Mouse (Mus musculus) cerebellum, adult 9-11 months (tissue): ENCODE results near the gene Dnaja3.

ENCODE experiments used
- DNase-seq: peaks from one replicate; pipeline ENCODE4 v3.0.0; 2022

The Dnaja3 gene

GRCm38 (mm10) chr16:4643670-4644419 lies 4.1 kb downstream of the Dnaja3 start:
- DNase-seq = peak; percentile 82

GRCm38 (mm10) chr16:4645867-4646266 lies 6.1 kb downstream of the Dnaja3 start:
- no peak for DNase-seq

- no peak for DNase-seq
Observed at GRCm38 (mm10) chr16:4646831-4647230, 7.0 kb downstream of the Dnaja3 start.

DNA sequence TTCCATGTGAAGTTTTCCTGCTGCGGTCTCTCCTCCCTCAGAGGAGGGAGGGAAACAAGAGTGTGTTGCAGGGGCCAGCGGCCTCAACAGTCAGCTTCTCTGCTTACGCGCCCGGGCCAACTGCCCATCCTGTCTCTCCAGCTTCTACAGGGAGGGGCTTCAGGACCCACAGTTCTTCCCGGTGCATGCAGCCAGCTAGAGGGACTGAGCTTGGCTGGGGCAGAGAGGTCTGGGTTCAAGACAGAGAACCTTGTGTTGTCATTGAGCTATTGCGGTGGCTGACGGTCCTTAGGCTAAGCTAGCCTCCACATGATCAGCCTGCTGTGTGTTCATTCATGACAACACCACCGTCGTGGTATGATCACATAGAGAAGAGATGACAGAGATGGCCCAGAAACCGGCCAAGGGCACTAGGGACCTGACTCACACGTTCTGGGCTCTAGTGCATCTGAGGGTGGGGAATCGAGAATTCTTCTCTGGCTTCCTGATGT lies 7.9 kb downstream of the Dnaja3 start:
- no peak for DNase-seq

DNA sequence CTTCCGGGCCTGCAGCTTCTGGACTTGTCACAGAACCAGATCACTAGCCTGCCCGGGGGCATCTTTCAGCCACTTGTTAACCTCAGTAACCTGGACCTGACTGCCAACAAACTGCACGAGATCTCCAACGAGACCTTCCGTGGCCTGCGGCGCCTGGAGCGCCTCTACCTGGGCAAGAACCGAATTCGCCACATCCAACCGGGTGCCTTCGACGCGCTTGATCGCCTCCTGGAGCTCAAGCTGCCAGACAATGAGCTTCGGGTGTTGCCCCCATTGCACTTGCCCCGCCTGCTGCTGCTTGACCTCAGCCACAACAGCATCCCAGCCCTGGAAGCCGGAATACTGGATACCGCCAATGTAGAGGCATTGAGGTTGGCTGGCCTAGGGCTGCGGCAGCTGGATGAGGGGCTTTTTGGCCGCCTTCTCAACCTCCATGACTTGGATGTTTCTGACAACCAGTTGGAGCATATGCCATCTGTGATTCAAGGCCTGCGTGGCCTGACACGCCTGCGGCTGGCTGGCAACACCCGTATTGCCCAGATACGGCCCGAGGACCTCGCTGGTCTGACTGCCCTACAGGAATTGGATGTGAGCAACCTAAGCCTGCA lies 8.7 kb downstream of the Dnaja3 start:
- DNase-seq = no peak

DNA sequence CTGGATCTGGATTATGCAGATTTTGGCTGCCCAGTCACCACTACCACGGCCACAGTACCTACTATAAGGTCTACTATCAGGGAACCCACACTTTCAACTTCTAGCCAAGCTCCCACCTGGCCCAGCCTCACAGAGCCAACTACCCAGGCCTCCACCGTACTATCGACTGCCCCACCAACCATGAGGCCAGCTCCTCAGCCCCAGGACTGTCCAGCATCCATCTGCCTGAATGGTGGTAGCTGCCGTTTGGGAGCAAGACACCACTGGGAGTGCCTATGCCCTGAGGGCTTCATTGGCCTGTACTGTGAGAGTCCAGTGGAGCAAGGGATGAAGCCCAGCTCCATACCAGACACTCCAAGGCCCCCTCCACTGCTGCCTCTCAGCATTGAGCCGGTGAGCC lies 9.4 kb downstream of the Dnaja3 start:
- no peak for DNase-seq

DNA sequence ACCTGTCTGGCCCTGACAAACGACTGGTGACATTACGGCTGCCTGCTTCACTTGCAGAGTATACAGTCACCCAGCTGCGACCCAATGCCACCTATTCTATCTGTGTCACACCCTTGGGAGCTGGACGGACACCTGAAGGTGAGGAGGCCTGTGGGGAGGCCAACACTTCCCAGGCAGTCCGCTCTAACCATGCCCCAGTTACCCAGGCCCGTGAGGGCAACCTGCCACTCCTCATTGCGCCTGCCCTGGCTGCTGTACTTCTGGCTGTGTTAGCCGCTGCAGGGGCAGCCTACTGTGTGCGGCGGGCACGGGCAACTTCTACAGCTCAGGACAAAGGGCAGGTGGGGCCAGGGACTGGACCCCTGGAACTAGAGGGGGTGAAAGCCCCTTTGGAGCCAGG lies 9.9 kb downstream of the Dnaja3 start:
- no peak for DNase-seq

DNA sequence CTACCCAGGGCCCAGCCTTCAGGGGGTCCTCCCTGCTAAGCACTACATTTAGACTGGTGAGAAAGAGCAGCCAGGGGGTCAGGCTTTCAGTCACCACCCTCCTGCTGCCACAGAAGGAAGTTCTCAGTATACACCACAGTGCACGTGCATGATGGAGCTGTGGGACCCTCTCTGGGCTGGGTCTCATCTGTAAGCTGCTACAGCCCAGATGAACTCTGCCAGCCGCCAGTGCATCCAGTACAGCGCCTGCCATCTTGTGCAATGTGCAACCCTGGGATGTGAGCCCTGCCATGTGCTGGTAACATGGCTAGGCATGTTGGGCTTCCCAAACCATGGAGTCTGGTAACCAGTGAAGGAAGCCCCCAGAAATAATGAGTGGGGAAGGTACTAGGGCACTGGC lies 10.4 kb downstream of the Dnaja3 start:
- no peak for DNase-seq

DNA sequence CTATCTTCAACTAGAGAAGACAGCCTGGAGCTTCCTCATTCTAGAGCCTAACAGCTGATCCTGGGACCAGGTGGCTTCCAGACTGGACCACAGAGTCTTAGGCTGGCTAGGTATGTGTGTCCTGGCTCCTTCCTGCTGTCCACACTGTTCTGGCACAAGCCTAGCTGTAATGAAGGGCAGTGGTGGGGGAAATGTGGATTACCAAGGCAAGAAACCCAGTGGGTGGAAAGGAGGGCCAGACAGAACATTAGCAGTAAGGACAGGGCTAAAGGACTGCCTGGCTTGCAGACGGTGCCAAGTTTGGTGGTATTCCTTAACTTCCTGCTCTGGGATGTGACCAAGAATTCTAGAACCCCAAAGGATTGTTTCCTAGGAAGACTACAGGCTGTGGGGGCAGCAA lies 11.3 kb downstream of the Dnaja3 start:
- DNase-seq = no peak

GRCm38 (mm10) chr16:4651624-4652023 lies 11.8 kb downstream of the Dnaja3 start:
- DNase-seq = no peak

DNA sequence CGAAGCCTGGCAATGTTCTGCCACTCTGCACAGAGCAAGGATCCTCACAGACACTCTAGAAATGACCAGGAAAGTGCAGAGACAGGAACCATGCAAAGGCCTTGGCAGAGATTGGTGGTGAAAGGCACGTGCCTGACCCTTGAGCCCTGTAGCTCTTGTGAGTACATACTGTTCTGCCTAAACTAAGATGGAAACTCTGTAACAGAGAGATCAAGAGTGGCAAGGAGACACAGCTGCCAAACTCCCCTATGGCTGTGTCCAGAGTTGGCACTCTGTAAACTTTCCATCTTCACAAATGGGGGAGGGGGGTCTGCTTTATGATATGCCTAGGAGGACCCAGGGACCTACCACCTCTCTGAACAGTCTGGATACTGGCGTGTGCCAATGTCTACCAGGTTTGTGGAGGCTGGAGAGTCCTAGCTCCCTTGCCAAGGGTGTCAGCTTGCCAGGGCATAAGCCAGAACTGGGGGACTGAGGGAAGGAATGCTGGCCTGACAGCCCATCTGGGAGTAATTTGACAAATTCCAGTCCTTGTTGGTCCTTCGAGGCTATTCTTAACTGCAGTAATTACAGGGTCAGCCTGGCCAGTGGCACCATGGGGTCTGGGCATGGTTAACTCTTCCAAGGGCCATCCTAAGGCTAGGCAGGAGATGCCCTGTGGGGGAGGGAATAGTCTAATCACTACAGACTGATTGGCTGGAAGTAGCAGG lies 13.1 kb downstream of the Dnaja3 start:
- DNase-seq = peak; percentile 90

- DNase-seq = peak; percentile 61
Observed at GRCm38 (mm10) chr16:4654706-4655105, 14.9 kb downstream of the Dnaja3 start.

- DNase-seq = no peak
Observed at GRCm38 (mm10) chr16:4655251-4655734, 15.5 kb downstream of the Dnaja3 start.

DNA sequence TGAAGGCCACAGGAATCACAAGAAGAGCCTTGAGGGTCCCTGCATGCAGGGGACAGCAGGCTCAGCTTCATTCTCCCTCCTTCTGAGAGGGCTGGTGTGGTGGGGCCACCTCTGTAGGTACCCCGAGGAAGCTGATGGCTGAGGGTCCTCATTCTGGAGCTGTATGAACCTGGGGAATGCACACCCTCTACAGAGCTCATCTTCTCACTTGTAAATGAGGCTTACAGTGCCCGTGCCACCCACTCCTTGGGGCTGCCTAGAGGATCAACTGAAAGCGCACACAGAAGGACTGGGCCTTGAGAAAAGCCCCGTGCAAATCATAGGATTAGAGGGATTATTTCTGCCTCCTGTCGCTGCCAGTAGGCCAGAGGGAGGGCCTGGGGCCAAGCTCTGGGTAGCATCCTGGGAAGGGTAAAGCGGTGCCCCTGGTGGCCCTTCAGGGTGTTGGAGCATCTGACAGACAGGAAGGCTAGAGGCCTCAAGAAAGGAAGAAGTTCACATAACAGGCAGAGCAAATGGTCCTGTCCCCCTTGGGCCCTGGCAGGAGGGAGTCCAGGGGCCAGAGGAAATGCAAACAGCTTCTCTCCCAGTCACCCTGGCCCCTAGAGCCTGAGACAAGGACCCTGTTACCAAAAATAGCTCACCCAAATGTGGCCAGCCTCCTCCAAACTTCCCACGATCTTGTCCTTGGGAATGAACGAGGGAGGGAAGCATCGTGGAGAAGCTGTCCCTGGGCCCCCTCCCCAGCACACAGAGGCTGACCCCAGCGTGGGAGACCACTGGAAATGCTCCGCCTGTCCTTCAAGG lies 16.2 kb downstream of the Dnaja3 start:
- DNase-seq = no peak

- DNase-seq = no peak
Observed at GRCm38 (mm10) chr16:4656571-4657081, 16.8 kb downstream of the Dnaja3 start.

DNA sequence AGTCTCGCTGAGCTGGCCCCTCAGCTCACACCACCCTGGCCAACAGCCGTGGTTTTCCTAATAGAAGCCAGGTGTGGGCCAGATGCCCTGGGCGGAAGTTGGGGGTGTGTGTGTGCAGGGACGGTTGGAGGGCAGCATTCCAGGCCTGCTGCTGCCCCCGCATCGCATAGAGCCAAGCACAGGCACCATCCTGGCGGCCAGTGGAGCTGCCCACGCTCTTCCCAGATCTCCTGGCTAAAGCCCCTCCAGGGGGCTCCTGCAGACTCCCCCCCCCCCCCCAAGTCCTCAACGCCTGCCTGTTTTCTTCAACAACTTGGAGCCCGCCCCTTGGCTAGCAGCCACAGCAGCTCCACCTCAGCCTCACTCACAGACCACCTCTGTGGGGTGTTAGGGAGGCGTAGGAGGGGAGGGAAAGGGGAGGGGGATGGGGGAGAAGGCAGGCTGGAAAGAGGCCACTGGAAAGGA lies 19.0 kb downstream of the Dnaja3 start:
- DNase-seq = no peak

- DNase-seq = no peak
Observed at GRCm38 (mm10) chr16:4659326-4659725, 19.5 kb downstream of the Dnaja3 start.

DNA sequence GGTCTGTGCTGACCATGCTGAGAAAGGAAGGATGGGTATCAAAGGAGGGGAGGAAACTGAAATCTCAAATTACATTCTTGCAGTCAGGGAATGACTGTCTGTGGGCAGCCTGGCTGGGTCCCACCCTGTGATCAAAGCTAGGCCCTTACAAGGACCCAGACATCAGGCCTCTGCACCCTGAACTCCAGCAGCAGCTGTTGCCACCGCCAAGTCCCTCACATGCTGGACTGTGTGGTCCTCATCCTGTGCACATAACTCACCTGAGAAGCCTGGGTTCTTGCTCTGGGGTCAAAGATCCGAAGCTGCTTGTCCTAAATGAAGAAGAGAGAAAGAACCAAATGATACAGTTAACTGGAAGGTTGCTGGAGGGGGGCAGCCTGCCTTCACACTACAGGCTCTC lies 21.8 kb downstream of the Dnaja3 start:
- DNase-seq = no peak

DNA sequence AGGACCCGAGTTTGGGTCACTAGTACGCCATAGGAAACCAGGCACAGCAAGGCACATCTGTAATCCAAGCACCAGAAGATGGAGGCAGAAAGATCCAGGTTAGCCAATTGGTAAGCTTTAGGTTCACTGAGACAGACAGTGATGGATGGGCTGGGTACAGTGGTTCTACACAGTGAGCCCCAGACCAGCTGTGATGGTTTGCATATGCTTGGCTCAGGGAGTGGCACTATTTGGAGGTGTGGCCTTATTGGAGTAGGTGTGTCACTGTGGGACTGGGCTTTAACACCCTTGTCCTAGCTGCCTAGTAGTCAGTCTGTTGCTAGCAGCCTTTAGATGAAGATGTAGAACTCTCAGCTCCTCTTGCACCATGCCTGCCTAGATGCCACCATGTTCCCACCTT lies 24.0 kb downstream of the Dnaja3 start:
- DNase-seq = no peak

GRCm38 (mm10) chr16:4665726-4666125 lies 25.9 kb downstream of the Dnaja3 start:
- DNase-seq = no peak

DNA sequence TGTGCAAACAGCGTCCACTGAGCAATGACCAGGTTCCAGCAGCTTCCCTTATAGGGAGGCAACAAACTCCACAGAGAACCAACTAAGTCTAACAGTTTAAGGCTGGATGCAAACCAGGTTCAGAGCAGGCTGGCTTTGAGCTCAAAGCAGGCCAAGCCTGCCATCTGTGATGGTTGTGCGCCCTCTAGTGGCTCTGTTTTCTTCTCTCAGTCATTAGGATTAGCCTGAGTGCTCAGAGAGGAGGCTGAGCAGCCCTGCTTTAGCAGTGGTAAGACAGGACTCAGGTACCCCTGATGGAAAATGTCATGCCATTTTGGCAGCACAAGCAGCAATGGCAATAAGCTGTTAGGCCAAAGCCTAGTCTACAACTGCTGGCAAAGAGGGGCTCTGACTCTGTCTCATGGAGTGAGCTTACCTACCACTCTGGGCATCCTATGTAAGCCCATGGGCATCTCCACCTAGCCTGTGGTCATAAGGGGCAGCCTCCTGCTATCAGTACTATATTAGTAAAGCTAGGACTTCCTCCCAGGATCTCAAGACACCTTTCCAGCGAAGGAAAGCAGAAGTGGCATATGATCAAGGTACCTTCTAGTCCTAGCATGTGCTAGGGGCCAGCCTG lies 27.5 kb downstream of the Dnaja3 start:
- DNase-seq = peak; percentile 83

- no peak for DNase-seq
Observed at GRCm38 (mm10) chr16:4670317-4670716, 30.5 kb downstream of the Dnaja3 start.
